Mouse (Mus musculus): Measurements from ENCODE around the gene Il17re. TPM values are rescaled to one million over a fixed set of nuclear protein-coding genes. Genes with fewer than 3 reads are reported as not detected.

The Il17re gene
- polyA plus RNA-seq, 1 experiment from 2014 or later: 1.8 TPM

DNA sequence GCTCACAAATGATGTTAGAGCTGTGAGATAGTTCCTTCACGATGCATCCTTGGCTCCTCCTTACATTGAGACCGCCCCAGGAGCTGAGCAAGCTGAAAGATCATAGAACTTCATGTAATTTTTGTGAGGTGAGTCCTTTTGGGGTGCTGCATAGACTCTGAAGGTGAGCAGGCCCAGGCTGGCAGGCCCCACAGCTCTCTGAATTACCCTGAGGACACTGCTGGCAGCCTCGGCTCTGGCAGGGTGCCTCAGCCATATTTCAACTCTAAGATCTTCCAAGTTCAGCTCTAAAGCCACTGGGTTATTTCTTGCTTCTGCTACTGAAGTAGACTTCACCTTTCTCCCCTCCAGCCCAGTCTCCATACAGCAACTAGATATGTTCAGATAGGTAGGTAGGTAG, 17.6 kb upstream of the Il17re start:
- ATAC-seq (replicated peaks; ENCODE audit: extremely low read depth, insufficient read depth, low FRiP score): no peak
- no peak overlapping the region for H3K4me2 ChIP-seq (ENCODE audit: low read depth, low read length)
- H3K27me3 ChIP-seq (ENCODE audit: control insufficient read depth, insufficient read depth, low read length): no peaks in the 10 kb centered on the region
- no peak overlapping the region for H3K4me3 ChIP-seq (ENCODE audit: low read length)
- H3K9me3 ChIP-seq (replicated peaks; ENCODE audit: control insufficient read depth, low read length): no peaks in the 10 kb centered on the region
- H3K36me3 ChIP-seq (ENCODE audit: control insufficient read depth, insufficient read depth): peaks cover 3% of the 10 kb centered on the region; the same call in 1 of the 2 replicates
- H3K4me1 ChIP-seq (ENCODE audit: control insufficient read depth, insufficient read depth, low read length): peaks cover 9% of the 10 kb centered on the region
- H3K9ac ChIP-seq (ENCODE audit: low read length): no peak overlapping the region
- 71% methylated on average over 3 of the region's 3 CpGs for WGBS
- no peak overlapping the region for H3K27ac ChIP-seq (ENCODE audit: low read length)

DNA sequence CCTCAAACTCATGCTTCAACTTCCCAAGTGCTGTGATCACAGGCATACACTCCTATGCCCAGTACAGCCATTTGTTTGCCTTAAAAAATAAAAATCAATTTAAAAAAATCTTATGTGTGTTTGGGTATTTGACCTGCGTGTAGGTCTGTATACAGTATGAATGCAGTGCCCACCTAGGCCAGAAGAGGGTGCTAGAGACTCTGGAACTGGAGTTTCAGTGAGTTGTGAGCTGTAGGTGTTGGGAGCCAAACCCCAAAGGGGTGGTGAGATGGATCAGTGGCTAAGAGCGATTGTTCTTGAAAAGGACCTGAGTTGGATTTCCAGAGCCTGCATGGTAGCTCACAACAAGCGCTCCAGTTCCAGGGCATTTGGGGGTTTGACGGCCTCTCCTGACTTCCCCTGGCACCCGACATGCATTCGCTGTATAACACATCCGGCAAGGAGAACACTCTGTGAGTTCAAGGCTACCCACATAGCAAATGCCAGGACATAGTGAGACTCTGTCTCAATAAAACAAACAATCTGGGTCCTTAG, 17.1 kb upstream of the Il17re start:
- Histone ChIP-seq H3K4me2 (ENCODE audit: low read depth, low read length) (no peak overlapping the region), H3K36me3 (ENCODE audit: control insufficient read depth, insufficient read depth) (peaks cover 3% of the 10 kb centered on the region), H3K27me3 (ENCODE audit: control insufficient read depth, insufficient read depth, low read length) (no peaks in the 10 kb centered on the region), H3K27ac (ENCODE audit: low read length) (no peak overlapping the region), H3K9ac (ENCODE audit: low read length) (no peak overlapping the region), H3K4me3 (ENCODE audit: low read length) (no peak overlapping the region), H3K4me1 (ENCODE audit: control insufficient read depth, insufficient read depth, low read length) (peaks cover 9% of the 10 kb centered on the region), H3K9me3 (replicated peaks; ENCODE audit: control insufficient read depth, low read length) (no peaks in the 10 kb centered on the region)
- 52% methylated on average over 7 of the region's 7 CpGs for WGBS
- ATAC-seq (replicated peaks; ENCODE audit: extremely low read depth, insufficient read depth, low FRiP score): no peak

DNA sequence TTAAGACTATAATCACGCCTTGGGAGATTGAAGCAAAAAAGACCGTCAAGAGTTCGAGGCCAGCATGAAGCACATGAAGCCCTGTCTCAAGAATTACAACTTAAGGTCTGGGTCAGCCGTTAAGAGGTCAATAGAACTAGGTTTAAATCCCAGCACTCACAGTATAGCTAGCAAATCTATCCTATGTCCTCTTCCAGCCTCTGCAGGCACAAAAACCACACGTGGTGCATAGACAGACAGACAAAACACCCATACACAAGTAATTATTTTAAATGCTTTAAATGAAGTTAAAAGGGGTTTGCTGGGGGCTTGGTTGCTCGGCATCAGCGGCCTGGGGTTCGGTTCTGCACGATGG, 16.2 kb upstream of the Il17re start:
- H3K4me1 ChIP-seq (ENCODE audit: control insufficient read depth, insufficient read depth, low read length): peaks cover 9% of the 10 kb centered on the region
- peak overlapping the region; percentile 97 for H3K9ac ChIP-seq (ENCODE audit: low read length)
- H3K27ac ChIP-seq (ENCODE audit: low read length): peak overlapping the region; percentile 57
- peaks cover 6% of the 10 kb centered on the region for H3K36me3 ChIP-seq (ENCODE audit: control insufficient read depth, insufficient read depth)
- H3K9me3 ChIP-seq (replicated peaks; ENCODE audit: control insufficient read depth, low read length): no peaks in the 10 kb centered on the region
- 39% methylated on average over 9 of the region's 9 CpGs for WGBS
- no peak for ATAC-seq (replicated peaks; ENCODE audit: extremely low read depth, insufficient read depth, low FRiP score)
- H3K4me2 ChIP-seq (ENCODE audit: low read depth, low read length): peak overlapping the region; percentile 99
- no peaks in the 10 kb centered on the region for H3K27me3 ChIP-seq (ENCODE audit: control insufficient read depth, insufficient read depth, low read length)
- peak overlapping the region; percentile 98 for H3K4me3 ChIP-seq (ENCODE audit: low read length)

DNA sequence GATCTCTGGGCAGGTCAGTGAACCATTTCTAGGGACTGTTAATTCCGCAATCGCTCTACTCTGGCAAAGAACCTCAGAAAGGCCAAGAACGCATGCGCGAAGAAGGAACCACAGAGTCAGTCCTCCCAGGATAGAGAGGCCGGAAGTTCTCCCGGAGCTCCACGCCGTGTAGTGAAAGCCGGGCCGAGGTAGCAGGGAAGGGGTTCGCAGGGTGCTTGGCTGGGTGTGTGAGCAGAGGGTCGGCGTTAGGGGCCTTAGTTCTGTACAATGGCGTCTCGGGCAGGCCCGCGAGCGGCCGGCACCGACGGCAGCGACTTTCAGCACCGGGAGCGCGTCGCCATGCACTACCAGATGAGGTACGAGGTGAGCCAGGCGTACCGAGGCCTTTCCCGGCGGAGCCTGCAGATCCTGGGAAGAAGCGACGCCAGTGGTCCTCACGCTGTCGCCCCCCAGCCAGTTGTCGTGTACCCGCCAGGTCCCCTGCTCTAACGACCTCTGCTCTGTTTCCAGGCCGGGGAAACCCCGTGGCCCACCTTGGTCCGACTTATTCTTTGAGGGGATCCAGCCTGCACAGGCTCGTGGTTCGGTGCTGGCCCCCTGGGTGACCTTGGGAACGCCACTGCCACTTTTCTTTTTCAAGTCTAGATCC, 15.7 kb upstream of the Il17re start, which contains the start of gene Jagn1:
Gene Jagn1 (plus strand): TSS at position 128 of the 649 bp plus-strand sequence.
- Histone ChIP-seq H3K36me3 (ENCODE audit: control insufficient read depth, insufficient read depth) (peaks cover 11% of the 10 kb centered on the region), H3K4me2 (ENCODE audit: low read depth, low read length) (peak within 1 kb of the TSS; percentile 99), H3K27me3 (ENCODE audit: control insufficient read depth, insufficient read depth, low read length) (no peaks in the 10 kb centered on the region), H3K4me1 (ENCODE audit: control insufficient read depth, insufficient read depth, low read length) (peaks cover 9% of the 10 kb centered on the region), H3K9me3 (replicated peaks; ENCODE audit: control insufficient read depth, low read length) (no peaks in the 10 kb centered on the region), H3K4me3 (ENCODE audit: low read length) (peak within 1 kb of the TSS; percentile 98), H3K27ac (ENCODE audit: low read length) (peak within 1 kb of the TSS; percentile 57), H3K9ac (ENCODE audit: low read length) (peak within 1 kb of the TSS; percentile 97)
- ATAC-seq (replicated peaks; ENCODE audit: extremely low read depth, insufficient read depth, low FRiP score): peak; percentile 86
- 0% methylated on average over 45 of the region's 45 CpGs for WGBS

DNA sequence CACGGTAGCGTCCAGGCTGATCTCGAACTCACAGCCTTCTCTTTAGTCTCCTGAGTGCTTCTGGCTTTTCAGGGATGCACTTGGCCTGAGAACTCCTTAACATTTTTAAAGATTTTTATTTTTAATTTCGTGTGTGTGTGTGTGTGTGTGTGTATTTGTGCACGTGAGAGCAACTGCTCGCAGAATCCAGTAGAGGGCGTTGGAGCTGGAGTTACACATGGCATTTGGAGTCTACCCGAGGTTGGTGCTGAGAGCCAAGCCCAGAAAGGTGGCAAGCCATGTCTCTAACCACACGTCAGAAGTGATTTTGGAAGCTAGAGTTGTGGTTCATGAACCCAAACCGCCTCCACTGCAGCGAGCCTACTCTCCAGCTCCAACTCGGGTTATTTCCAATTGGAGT, 15.2 kb upstream of the Il17re start:
- Histone ChIP-seq H3K27me3 (ENCODE audit: control insufficient read depth, insufficient read depth, low read length) (no peaks in the 10 kb centered on the region), H3K4me2 (ENCODE audit: low read depth, low read length) (peak overlapping the region; percentile 99), H3K9ac (ENCODE audit: low read length) (peak overlapping the region; percentile 97), H3K4me3 (ENCODE audit: low read length) (peak overlapping the region; percentile 98), H3K4me1 (ENCODE audit: control insufficient read depth, insufficient read depth, low read length) (peaks cover 9% of the 10 kb centered on the region), H3K36me3 (ENCODE audit: control insufficient read depth, insufficient read depth) (peaks cover 16% of the 10 kb centered on the region), H3K27ac (ENCODE audit: low read length) (no peak overlapping the region), H3K9me3 (replicated peaks; ENCODE audit: control insufficient read depth, low read length) (no peaks in the 10 kb centered on the region)
- 44% methylated on average over 12 of the region's 12 CpGs for WGBS
- no peak for ATAC-seq (replicated peaks; ENCODE audit: extremely low read depth, insufficient read depth, low FRiP score)

DNA sequence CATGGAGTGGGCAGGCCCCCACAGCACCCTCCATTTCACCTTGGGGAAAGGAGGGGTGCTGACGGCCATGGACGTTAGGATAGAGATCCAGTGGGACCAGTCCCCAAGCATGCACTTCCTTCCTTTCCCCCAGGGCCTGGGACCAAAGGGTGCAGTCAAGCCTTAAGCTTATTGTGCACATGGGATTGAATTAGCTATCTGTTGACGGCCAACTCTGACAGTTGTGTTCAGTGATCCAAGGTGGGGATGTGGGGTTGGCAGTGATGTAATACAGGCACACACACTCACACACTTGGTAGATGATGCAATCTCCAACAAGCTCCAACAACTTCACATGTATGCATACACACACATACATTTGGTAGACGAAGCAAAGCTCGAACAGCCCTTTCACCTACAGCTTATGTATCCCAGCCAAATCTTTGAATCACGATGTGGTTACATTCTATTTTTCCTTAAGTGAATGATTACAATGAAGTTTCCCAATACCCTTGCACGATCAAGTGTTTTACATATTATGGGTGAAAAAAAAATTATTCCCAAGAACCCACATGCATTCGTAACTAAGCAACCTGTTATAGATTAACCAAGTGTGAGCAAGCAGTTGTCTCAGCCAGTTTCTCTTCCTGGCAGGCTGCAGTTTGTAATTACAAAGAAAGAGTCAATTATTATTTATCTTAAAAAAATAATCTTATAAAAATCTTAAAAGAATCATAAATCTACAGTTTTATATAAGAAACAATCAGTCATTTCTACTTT, 13.9 kb upstream of the Il17re start:
- H3K36me3 ChIP-seq (ENCODE audit: control insufficient read depth, insufficient read depth): peaks cover 20% of the 10 kb centered on the region
- H3K4me1 ChIP-seq (ENCODE audit: control insufficient read depth, insufficient read depth, low read length): peaks cover 9% of the 10 kb centered on the region
- H3K4me3 ChIP-seq (ENCODE audit: low read length): no peak overlapping the region
- no peak overlapping the region for H3K27ac ChIP-seq (ENCODE audit: low read length)
- ATAC-seq (replicated peaks; ENCODE audit: extremely low read depth, insufficient read depth, low FRiP score): no peak
- H3K4me2 ChIP-seq (ENCODE audit: low read depth, low read length): no peak overlapping the region
- WGBS: 82% methylated on average over 7 of the region's 8 CpGs
- H3K9me3 ChIP-seq (replicated peaks; ENCODE audit: control insufficient read depth, low read length): no peaks in the 10 kb centered on the region
- no peaks in the 10 kb centered on the region for H3K27me3 ChIP-seq (ENCODE audit: control insufficient read depth, insufficient read depth, low read length)
- H3K9ac ChIP-seq (ENCODE audit: low read length): no peak overlapping the region

DNA sequence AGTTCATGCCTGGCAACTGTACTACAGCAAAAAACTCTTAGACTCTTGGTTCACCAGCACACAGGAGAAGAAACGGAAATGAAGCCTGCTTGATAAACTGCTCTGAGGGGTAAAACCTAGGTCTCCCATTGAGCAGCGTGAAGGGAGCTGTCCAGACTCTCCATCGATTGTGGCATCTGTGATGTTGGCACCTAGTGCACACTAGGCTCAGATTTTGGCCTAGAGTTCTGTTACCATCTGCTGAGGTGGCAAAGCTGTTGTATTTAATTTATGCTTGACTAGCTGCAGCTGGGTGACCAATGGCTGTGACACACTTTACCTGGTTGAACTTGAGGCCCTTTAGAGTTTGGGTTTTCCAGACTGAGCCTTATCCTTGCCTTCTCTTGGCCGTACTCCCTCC, 10.6 kb upstream of the Il17re start:
- Histone ChIP-seq H3K27me3 (ENCODE audit: control insufficient read depth, insufficient read depth, low read length) (no peaks in the 10 kb centered on the region), H3K9ac (ENCODE audit: low read length) (no peak overlapping the region), H3K4me2 (ENCODE audit: low read depth, low read length) (no peak overlapping the region), H3K36me3 (ENCODE audit: control insufficient read depth, insufficient read depth) (peaks cover 20% of the 10 kb centered on the region), H3K4me1 (ENCODE audit: control insufficient read depth, insufficient read depth, low read length) (peaks cover 12% of the 10 kb centered on the region), H3K27ac (ENCODE audit: low read length) (no peak overlapping the region), H3K9me3 (replicated peaks; ENCODE audit: control insufficient read depth, low read length) (no peaks in the 10 kb centered on the region), H3K4me3 (ENCODE audit: low read length) (no peak overlapping the region)
- WGBS: 91% methylated on average over 4 of the region's 4 CpGs
- no peak for ATAC-seq (replicated peaks; ENCODE audit: extremely low read depth, insufficient read depth, low FRiP score)

DNA sequence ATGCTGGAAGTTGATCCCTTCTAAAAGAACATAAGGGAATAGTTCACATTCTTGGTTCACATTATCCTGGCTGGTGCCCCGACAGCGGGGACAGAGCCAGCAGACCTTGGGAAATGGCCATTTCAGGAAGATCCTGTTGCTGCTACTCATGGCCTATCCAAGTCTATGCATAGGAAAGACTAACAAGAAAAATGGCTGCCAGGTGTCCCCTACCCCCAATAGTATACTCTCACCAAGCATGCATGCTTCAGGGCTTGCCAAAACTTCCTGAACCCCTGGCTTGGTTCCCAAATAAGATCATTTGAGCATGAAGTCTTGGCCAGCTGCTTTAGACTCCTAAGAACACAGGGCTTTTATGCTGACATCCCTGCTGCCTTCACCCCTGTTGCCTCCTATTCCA, 6.4 kb upstream of the Il17re start:
- Histone ChIP-seq H3K9ac (ENCODE audit: low read length) (no peak overlapping the region), H3K27ac (ENCODE audit: low read length) (no peak overlapping the region), H3K4me2 (ENCODE audit: low read depth, low read length) (no peak overlapping the region), H3K4me3 (ENCODE audit: low read length) (no peak overlapping the region), H3K36me3 (ENCODE audit: control insufficient read depth, insufficient read depth) (peaks cover 16% of the 10 kb centered on the region), H3K27me3 (ENCODE audit: control insufficient read depth, insufficient read depth, low read length) (no peaks in the 10 kb centered on the region), H3K4me1 (ENCODE audit: control insufficient read depth, insufficient read depth, low read length) (0 out of 2 replicates have a peak, but pooled peaks cover 5% of the 10 kb centered on the region), H3K9me3 (replicated peaks; ENCODE audit: control insufficient read depth, low read length) (no peaks in the 10 kb centered on the region)
- WGBS: 69% methylated on average over 2 of the region's 2 CpGs
- ATAC-seq (replicated peaks; ENCODE audit: extremely low read depth, insufficient read depth, low FRiP score): no peak

DNA sequence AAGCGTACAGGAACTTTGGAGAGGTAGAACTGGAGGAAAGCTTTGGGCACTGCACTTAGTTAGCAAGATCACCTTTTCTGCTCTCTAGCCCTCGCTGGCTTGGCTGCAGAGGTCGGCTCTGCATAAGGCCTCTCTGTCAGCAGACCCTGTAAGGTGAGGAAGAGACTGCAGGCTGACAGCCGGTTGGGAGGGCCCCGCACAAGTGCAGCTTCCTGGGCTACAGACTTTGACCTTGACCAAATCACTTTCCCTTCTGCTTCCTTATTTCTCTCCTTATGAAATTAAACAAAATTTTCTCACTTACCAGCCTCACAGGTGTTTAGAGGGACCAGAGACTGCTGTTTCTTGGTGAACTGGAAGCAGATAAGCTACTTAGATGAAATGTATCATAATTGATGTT, 3.3 kb upstream of the Il17re start:
- Histone ChIP-seq H3K9me3 (replicated peaks; ENCODE audit: control insufficient read depth, low read length) (no peaks in the 10 kb centered on the region), H3K27ac (ENCODE audit: low read length) (no peak overlapping the region), H3K9ac (ENCODE audit: low read length) (no peak overlapping the region), H3K27me3 (ENCODE audit: control insufficient read depth, insufficient read depth, low read length) (no peaks in the 10 kb centered on the region), H3K4me1 (ENCODE audit: control insufficient read depth, insufficient read depth, low read length) (0 out of 2 replicates have a peak, but pooled peaks cover 5% of the 10 kb centered on the region), H3K4me3 (ENCODE audit: low read length) (no peak overlapping the region), H3K4me2 (ENCODE audit: low read depth, low read length) (no peak overlapping the region), H3K36me3 (ENCODE audit: control insufficient read depth, insufficient read depth) (no peaks in the 10 kb centered on the region)
- no peak for ATAC-seq (replicated peaks; ENCODE audit: extremely low read depth, insufficient read depth, low FRiP score)
- 45% methylated on average over 5 of the region's 5 CpGs for WGBS

All from heart, embryonic 16.5 days (tissue).